Mouse (Mus musculus) limb, embryonic 10.5 days (tissue): ENCODE measurements around the gene E2f7. TPM values are rescaled to one million over a fixed set of nuclear protein-coding genes. Genes with fewer than 3 reads are reported as not detected.

Experiments used
- DNase-seq: peaks from one replicate; pipeline ENCODE4 v3.0.0-alpha.2; 2017; ENCODE audit warnings: low spot score
- H3K27ac ChIP-seq: fragments of 300-500 bp; sonication (generic); 2 replicates; pipeline ENCODE4 v1.5.1; 2016; ENCODE audit warnings: mild to moderate bottlenecking
- H3K27me3 ChIP-seq: fragments of 300-500 bp; sonication (generic); 2 replicates; pipeline ENCODE4 v1.6.1; 2016; ENCODE audit warnings: low read depth, mild to moderate bottlenecking; ENCODE audit not compliant: poor library complexity, severe bottlenecking
- H3K36me3 ChIP-seq: fragments of 300-500 bp; sonication (generic); 2 replicates; pipeline ENCODE4 v1.6.1; 2016; ENCODE audit warnings: mild to moderate bottlenecking, moderate library complexity
- H3K4me1 ChIP-seq: fragments of 300-500 bp; sonication (generic); 2 replicates; pipeline ENCODE4 v1.6.1; 2016
- H3K4me3 ChIP-seq: fragments of 300-500 bp; sonication (generic); 2 replicates; pipeline ENCODE4 v1.5.1; 2016; ENCODE audit warnings: mild to moderate bottlenecking, moderate library complexity
- H3K9me3 ChIP-seq: fragments of 300-500 bp; sonication (generic); replicated peaks from 2 replicates; pipeline ENCODE4 v1.6.1; 2016; ENCODE audit warnings: mild to moderate bottlenecking
- WGBS: fragments of 180-500 bp; shearing (Covaris S2); methylation state at CpG from one replicate; pipeline ENCODE4 v1.1.7; 2016; 5-methylcytosine and 5-hydroxymethylcytosine counted together
- polyA plus RNA-seq: library from polyadenylated mRNA; unstranded; fragments of >200 nt; fragmentation: Nextera tagmentation; extraction: Ambion mirVana; gene quantifications from 2 replicates; pipeline ENCODE4 v1.2.1, GENCODE M21; 2016

E2f7 gene
- polyA plus RNA-seq, 1 experiment from 2014 or later: 44.7 TPM

DNA sequence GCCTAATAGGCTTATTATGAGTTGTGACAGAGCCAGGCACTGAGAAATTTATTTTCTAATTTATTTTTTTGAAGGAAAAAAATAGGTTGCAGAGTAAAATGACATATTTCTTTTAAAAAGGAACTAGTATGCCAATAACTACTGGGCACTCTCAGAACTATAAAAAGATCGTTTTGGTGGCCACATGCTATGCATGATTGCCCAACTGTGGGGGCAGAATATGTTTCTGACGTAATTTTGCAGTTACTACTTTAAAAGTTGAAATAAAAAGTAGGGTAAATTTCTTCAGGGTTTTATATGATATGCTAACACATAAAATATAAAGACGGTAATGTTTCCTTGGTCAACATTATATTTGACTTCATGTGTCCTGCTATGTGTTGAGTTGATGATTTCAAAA is 76.5 kb downstream of the E2f7 start:
- Histone ChIP-seq H3K4me3 (no peak overlapping the region), H3K4me1 (no peaks in the 10 kb centered on the region; the same call in 1 of the 2 replicates), H3K36me3 (no peaks in the 10 kb centered on the region), H3K9me3 (no peaks in the 10 kb centered on the region), H3K27ac (no peak overlapping the region), H3K27me3 (no peaks in the 10 kb centered on the region)
- 91% methylated on average over 3 of the region's 3 CpGs for WGBS
- no peak for DNase-seq

DNA sequence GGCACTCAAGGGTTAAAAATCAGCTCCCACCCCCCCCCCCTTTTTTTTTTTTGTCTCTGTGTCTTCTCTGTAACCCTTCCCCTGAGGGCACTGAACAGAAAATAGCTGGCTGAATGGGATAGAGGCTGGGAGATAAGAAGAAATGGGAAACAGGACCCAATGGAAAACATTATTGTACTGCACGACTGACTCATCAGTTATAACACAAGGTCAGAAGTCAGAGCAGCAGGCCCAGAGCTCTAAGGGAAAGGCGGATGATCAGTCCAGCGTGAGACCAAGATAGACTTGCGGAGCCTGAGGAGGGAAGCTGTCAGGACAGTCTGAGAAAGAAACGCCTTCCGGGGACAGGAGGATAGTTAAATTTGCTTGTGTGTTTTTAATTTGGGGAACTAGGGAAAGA is 87.1 kb downstream of the E2f7 start:
- Histone ChIP-seq H3K27me3 (no peaks in the 10 kb centered on the region), H3K4me1 (peaks cover 24% of the 10 kb centered on the region), H3K36me3 (no peaks in the 10 kb centered on the region), H3K4me3 (no peak overlapping the region), H3K9me3 (no peaks in the 10 kb centered on the region), H3K27ac (no peak overlapping the region)
- DNase-seq: no peak
- 23% methylated on average over 6 of the region's 6 CpGs for WGBS

DNA sequence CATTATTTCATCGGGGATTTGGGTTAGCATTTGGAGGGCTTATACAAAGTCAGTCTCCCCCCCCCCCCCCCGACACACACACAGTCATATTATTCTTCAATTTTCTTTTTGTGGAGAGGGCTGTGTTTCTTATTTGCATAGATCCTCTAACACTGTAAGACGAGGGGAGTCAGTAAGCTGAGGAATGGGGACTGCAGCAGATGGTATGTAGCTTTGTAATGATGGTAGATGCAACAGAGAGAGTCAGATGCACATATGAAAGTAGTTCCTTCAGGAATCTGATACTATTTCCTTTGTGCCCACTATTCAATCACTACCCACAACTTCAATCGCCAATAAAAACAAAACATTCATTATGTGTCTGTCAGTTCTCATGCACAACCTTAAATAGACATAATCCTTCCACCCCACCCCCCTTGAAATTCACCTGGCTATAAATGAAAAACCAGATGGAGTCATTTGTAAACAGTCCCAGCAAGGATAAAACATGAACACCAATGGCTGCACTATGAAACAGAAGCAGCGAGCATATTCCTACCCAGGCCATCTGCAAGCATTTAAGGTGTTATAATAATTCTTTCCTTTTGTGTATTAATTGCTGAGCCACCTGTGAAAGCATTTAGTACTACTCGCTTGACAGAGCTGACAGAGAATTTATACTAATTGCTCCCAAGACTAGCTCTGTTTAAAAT is 90.0 kb downstream of the E2f7 start:
- Histone ChIP-seq H3K27me3 (no peaks in the 10 kb centered on the region), H3K27ac (no peak overlapping the region), H3K9me3 (no peaks in the 10 kb centered on the region), H3K4me3 (no peak overlapping the region), H3K4me1 (peaks cover 20% of the 10 kb centered on the region), H3K36me3 (no peaks in the 10 kb centered on the region)
- 64% methylated on average over 6 of the region's 6 CpGs for WGBS
- no peak for DNase-seq

Other genes starting within 250 kb of the E2f7 start
- 179 and 195 TPM in 2 replicates for gene Csrp2, start 174.3 kb downstream of the E2f7 start, polyA plus RNA-seq